Mouse (Mus musculus) embryonic facial prominence, embryonic 13.5 days (tissue): ENCODE results near the gene Zfp37. TPM values are rescaled to one million over a fixed set of nuclear protein-coding genes. Genes with fewer than 3 reads are reported as not detected.
A peak's percentile ranks its signal among the peaks of the same experiment; 100 is the strongest.

Experiments used
- ATAC-seq: fragments of 200-750 bp; cut with Nextera tagmentation; 2 replicates; pipeline ENCODE4 v1.8.0; 2017; ENCODE audit warnings: low read depth; ENCODE audit not compliant: insufficient number of reproducible peaks, insufficient read depth, low FRiP score, low TSS enrichment
- H3K27ac ChIP-seq: fragments of 300-500 bp; sonication (generic); 2 replicates; pipeline ENCODE4 v1.5.1; 2015; ENCODE audit warnings: moderate library complexity, mild to moderate bottlenecking, inconsistent platforms
- H3K27me3 ChIP-seq: fragments of 300-500 bp; sonication (generic); 2 replicates; pipeline ENCODE4 v1.6.1; 2015; ENCODE audit warnings: mild to moderate bottlenecking, inconsistent platforms
- H3K36me3 ChIP-seq: fragments of 300-500 bp; sonication (generic); 2 replicates; pipeline ENCODE4 v1.6.1; 2015; ENCODE audit warnings: mild to moderate bottlenecking, inconsistent platforms
- H3K4me1 ChIP-seq: fragments of 300-500 bp; sonication (generic); 2 replicates; pipeline ENCODE4 v1.6.1; 2015; ENCODE audit warnings: inconsistent platforms
- H3K4me2 ChIP-seq: fragments of 300-500 bp; sonication (generic); 2 replicates; pipeline ENCODE4 v1.6.1; 2015; ENCODE audit warnings: moderate library complexity, mild to moderate bottlenecking, inconsistent platforms
- H3K4me3 ChIP-seq: fragments of 300-500 bp; sonication (generic); 2 replicates; pipeline ENCODE4 v1.5.1; 2015; ENCODE audit warnings: mild to moderate bottlenecking, inconsistent platforms
- H3K9ac ChIP-seq: fragments of 300-500 bp; sonication (generic); 2 replicates; pipeline ENCODE4 v1.6.1; 2015; ENCODE audit warnings: mild to moderate bottlenecking, inconsistent platforms
- H3K9me3 ChIP-seq: fragments of 300-500 bp; sonication (generic); 2 replicates; pipeline ENCODE4 v1.6.1; 2016; ENCODE audit warnings: inconsistent platforms
- WGBS: fragments of 180-500 bp; shearing (Covaris S2); methylation state at CpG from one replicate; pipeline ENCODE4 v1.1.7; 2015; ENCODE audit warnings: mixed read lengths; 5-methylcytosine and 5-hydroxymethylcytosine counted together
- polyA plus RNA-seq: library from polyadenylated mRNA; unstranded; fragments of >200 nt; fragmentation: Nextera tagmentation; extraction: Ambion mirVana; gene quantifications from 2 replicates; pipeline ENCODE4 v1.2.1, GENCODE M21; 2015

The Zfp37 gene
- polyA plus RNA-seq, 1 experiment from 2014 or later, result 11.8 TPM

- 25% methylated on average over 8 of the region's 8 CpGs for WGBS
These were observed 26.1 kb upstream of the Zfp37 start for GRCm38 (mm10) chr4:62256931-62257330.

GRCm38 (mm10) chr4:62254551-62254950 lies 23.7 kb upstream of the Zfp37 start:
- H3K36me3 ChIP-seq, result no peaks in the 10 kb centered on the region
- H3K27ac ChIP-seq, result no peak overlapping the region
- no peaks in the 10 kb centered on the region for H3K27me3 ChIP-seq
- no peak overlapping the region for H3K4me2 ChIP-seq
- H3K4me3 ChIP-seq, result no peak overlapping the region
- H3K9me3 ChIP-seq, result no peaks in the 10 kb centered on the region
- no peak overlapping the region for H3K9ac ChIP-seq
- no peaks in the 10 kb centered on the region for H3K4me1 ChIP-seq
- no peak for ATAC-seq
- 72% methylated on average over 8 of the region's 8 CpGs for WGBS

More at GRCm38 (mm10) chr4:62256931-62257330, 26.1 kb upstream of the Zfp37 start:
- Histone ChIP-seq H3K9ac (no peak overlapping the region), H3K9me3 (no peaks in the 10 kb centered on the region), H3K27me3 (no peaks in the 10 kb centered on the region), H3K4me1 (no peaks in the 10 kb centered on the region), H3K4me2 (no peak overlapping the region), H3K36me3 (no peaks in the 10 kb centered on the region), H3K4me3 (no peak overlapping the region), H3K27ac (no peak overlapping the region)
- no peak for ATAC-seq

DNA sequence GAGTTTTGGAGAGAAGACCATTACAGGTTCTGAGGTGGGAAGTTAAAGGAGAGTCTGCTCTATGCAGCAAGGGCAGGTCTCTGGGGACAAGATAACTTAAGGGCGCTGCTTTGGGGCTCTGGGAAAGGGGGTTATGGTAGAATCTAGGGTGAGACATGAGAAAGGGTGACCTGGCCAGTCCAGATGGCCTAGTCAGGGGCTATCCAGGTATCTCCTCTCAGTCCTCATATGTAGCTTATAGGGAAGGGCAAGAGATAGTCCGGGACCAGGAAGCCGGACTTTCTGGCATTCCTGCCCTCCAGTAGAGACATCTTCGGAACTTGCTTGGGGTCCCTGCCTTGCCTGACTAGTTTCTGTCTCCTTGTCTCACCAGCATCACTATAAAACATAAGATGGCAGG lies 20.9 kb upstream of the Zfp37 start:
- H3K27me3 ChIP-seq, result no peaks in the 10 kb centered on the region
- no peaks in the 10 kb centered on the region for H3K4me1 ChIP-seq
- no peak overlapping the region for H3K4me2 ChIP-seq
- H3K9me3 ChIP-seq, result no peaks in the 10 kb centered on the region
- no peak for ATAC-seq
- WGBS, result 89% methylated on average over 4 of the region's 4 CpGs
- H3K9ac ChIP-seq, result no peak overlapping the region
- no peak overlapping the region for H3K4me3 ChIP-seq
- no peaks in the 10 kb centered on the region for H3K36me3 ChIP-seq
- no peak overlapping the region for H3K27ac ChIP-seq

GRCm38 (mm10) chr4:62250896-62251544 lies 20.2 kb upstream of the Zfp37 start:
- Histone ChIP-seq H3K27ac (no peak overlapping the region), H3K4me3 (no peak overlapping the region), H3K9ac (no peak overlapping the region), H3K36me3 (no peaks in the 10 kb centered on the region), H3K4me2 (no peak overlapping the region), H3K9me3 (no peaks in the 10 kb centered on the region), H3K4me1 (no peaks in the 10 kb centered on the region), H3K27me3 (no peaks in the 10 kb centered on the region)
- 39% methylated on average over 3 of the region's 3 CpGs for WGBS
- no peak for ATAC-seq

- Histone ChIP-seq H3K27ac (no peak overlapping the region), H3K4me3 (no peak overlapping the region), H3K9me3 (no peaks in the 10 kb centered on the region), H3K9ac (no peak overlapping the region), H3K4me1 (no peaks in the 10 kb centered on the region), H3K27me3 (no peaks in the 10 kb centered on the region), H3K4me2 (no peak overlapping the region), H3K36me3 (no peaks in the 10 kb centered on the region)
- no peak for ATAC-seq
- 35% methylated on average over 4 of the region's 4 CpGs for WGBS
These were observed 17.5 kb upstream of the Zfp37 start for GRCm38 (mm10) chr4:62248328-62248727.

DNA sequence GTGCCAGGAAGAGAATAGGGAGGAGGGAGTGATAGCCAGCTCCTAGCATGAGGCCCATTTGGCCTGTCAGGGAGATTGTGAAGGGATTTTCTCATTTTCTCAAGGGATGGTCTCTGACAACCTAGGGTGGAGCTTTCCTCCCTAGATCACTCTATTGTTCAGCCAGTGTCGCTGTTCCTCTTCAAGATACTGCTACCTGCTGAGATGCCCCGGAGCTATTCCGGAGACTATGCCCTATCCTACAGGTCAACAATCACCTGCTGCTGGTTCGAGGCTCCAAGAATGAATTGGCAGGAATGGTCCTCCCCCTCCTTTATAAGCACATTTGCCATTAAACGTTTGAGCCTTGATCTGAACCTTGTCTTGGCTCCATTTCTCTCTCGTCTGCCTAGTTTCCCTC lies 9.7 kb upstream of the Zfp37 start:
- no peak overlapping the region for H3K4me2 ChIP-seq
- no peak for ATAC-seq
- no peak overlapping the region for H3K4me3 ChIP-seq
- no peak overlapping the region for H3K27ac ChIP-seq
- 52% methylated on average over 6 of the region's 6 CpGs for WGBS
- no peaks in the 10 kb centered on the region for H3K4me1 ChIP-seq
- H3K27me3 ChIP-seq, result no peaks in the 10 kb centered on the region
- H3K9ac ChIP-seq, result no peak overlapping the region
- H3K9me3 ChIP-seq, result no peaks in the 10 kb centered on the region
- H3K36me3 ChIP-seq, result no peaks in the 10 kb centered on the region

- Histone ChIP-seq H3K9me3 (no peaks in the 10 kb centered on the region), H3K9ac (no peak overlapping the region), H3K4me2 (no peak overlapping the region), H3K27me3 (no peaks in the 10 kb centered on the region), H3K36me3 (no peaks in the 10 kb centered on the region), H3K4me3 (no peak overlapping the region), H3K27ac (no peak overlapping the region), H3K4me1 (no peaks in the 10 kb centered on the region)
- ATAC-seq, result no peak
- 67% methylated on average over 1 of the region's 1 CpGs for WGBS
These were observed 694 bp downstream of the Zfp37 start for GRCm38 (mm10) chr4:62230153-62230552.

DNA sequence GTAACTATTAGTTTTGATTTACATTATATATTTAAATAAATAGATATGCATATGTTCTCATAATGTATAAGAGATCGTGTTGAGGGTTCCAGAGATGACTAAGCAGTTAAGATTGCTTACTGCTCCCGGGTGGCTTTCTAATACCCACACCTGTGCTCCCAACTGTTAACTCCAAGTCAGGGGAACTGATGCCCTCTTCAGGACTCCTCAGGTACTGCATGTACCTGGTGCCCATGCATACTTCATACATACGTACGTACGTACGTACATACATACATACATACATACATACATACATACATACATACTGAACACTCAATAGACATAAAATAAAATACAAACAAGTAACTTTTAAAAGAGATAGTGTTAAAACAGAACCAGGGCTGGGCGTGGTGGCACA lies 1.4 kb downstream of the Zfp37 start:
- no peak for ATAC-seq
- 85% methylated on average over 7 of the region's 7 CpGs for WGBS
- Histone ChIP-seq H3K27ac (no peak overlapping the region), H3K4me1 (no peaks in the 10 kb centered on the region), H3K9ac (no peak overlapping the region), H3K9me3 (no peaks in the 10 kb centered on the region), H3K27me3 (no peaks in the 10 kb centered on the region), H3K4me2 (no peak overlapping the region), H3K36me3 (no peaks in the 10 kb centered on the region), H3K4me3 (no peak overlapping the region)

GRCm38 (mm10) chr4:62228391-62228790 lies 2.5 kb downstream of the Zfp37 start:
- Histone ChIP-seq H3K27ac (no peak overlapping the region), H3K27me3 (no peaks in the 10 kb centered on the region), H3K4me3 (no peak overlapping the region), H3K9me3 (no peaks in the 10 kb centered on the region), H3K36me3 (no peaks in the 10 kb centered on the region), H3K4me1 (no peaks in the 10 kb centered on the region), H3K9ac (no peak overlapping the region), H3K4me2 (no peak overlapping the region)
- ATAC-seq, result no peak
- 33% methylated on average over 10 of the region's 10 CpGs for WGBS

- no peak overlapping the region for H3K9ac ChIP-seq
- no peaks in the 10 kb centered on the region for H3K27me3 ChIP-seq
- peaks cover 11% of the 10 kb centered on the region; the same call in 1 of the 2 replicates for H3K4me1 ChIP-seq
- no peak overlapping the region for H3K4me3 ChIP-seq
- no peak for ATAC-seq
- no peak overlapping the region for H3K27ac ChIP-seq
- H3K4me2 ChIP-seq, result no peak overlapping the region
- 76% methylated on average over 2 of the region's 2 CpGs for WGBS
- H3K36me3 ChIP-seq, result no peaks in the 10 kb centered on the region
- H3K9me3 ChIP-seq, result no peaks in the 10 kb centered on the region
These were observed 17.4 kb downstream of the Zfp37 start for GRCm38 (mm10) chr4:62213490-62213889.

GRCm38 (mm10) chr4:62210035-62210434 lies 20.8 kb downstream of the Zfp37 start:
- H3K27ac ChIP-seq, result no peak overlapping the region
- H3K4me2 ChIP-seq, result no peak overlapping the region
- no peak overlapping the region for H3K9ac ChIP-seq
- ATAC-seq, result no peak
- H3K9me3 ChIP-seq, result no peaks in the 10 kb centered on the region
- no peaks in the 10 kb centered on the region for H3K27me3 ChIP-seq
- no peak overlapping the region for H3K4me3 ChIP-seq
- no peaks in the 10 kb centered on the region; the same call in 1 of the 2 replicates for H3K36me3 ChIP-seq
- H3K4me1 ChIP-seq, result peaks cover 17% of the 10 kb centered on the region
- 52% methylated on average over 4 of the region's 4 CpGs for WGBS

- Histone ChIP-seq H3K27ac (peak overlapping the region; percentile 96), H3K9me3 (no peaks in the 10 kb centered on the region), H3K27me3 (no peaks in the 10 kb centered on the region), H3K4me1 (peaks cover 17% of the 10 kb centered on the region), H3K36me3 (peaks cover 9% of the 10 kb centered on the region), H3K4me3 (peak overlapping the region; percentile 63), H3K9ac (peak overlapping the region; percentile 78), H3K4me2 (peak overlapping the region; percentile 65)
- 4% methylated on average over 19 of the region's 19 CpGs for WGBS
- ATAC-seq, result 0 out of 2 replicates have a peak, but pooled peaks have one; percentile 7
These were observed 22.0 kb downstream of the Zfp37 start for GRCm38 (mm10) chr4:62208696-62209380.
